Mouse (Mus musculus): ENCODE results near the gene Chd9.

Chd9 gene

GRCm38 (mm10) chr8:90965467-90966170 is 137.5 kb downstream of the Chd9 start:
- no peak for DNase-seq (ENCODE audit: low spot score in 2 of 2)

GRCm38 (mm10) chr8:90968307-90968706 is 140.2 kb downstream of the Chd9 start:
- no peak for DNase-seq (ENCODE audit: low spot score in 2 of 2)

- peak in 1 of 2 experiments; percentile 25 for DNase-seq (ENCODE audit: low spot score in 2 of 2)
Measured at GRCm38 (mm10) chr8:90976960-90977371, 148.8 kb downstream of the Chd9 start.

- no peak for DNase-seq (ENCODE audit: low spot score in 2 of 2)
Measured at GRCm38 (mm10) chr8:90978720-90979119, 150.6 kb downstream of the Chd9 start.

- DNase-seq (ENCODE audit: low spot score in 2 of 2): no peak
Measured at GRCm38 (mm10) chr8:90979295-90979694, 151.1 kb downstream of the Chd9 start.

DNA sequence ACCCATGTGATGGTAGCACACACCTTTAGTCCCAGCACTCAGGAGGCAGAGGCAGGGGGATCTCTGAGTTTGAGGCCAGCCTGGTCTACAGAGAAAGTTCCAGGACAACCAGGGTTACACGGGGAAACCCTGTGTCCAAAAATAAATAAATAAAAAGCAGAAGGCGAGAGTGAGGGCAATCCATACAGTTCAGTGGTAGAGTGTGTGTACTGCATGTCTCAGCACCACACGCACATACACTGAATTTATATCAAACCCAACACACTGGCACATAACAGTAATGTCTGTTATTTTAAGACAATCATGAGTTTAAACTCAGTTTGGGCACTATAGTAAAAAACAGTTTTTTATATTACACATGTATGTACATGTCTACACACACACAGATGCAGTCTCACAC is 153.9 kb downstream of the Chd9 start:
- DNase-seq (ENCODE audit: low spot score in 2 of 2): no peak

GRCm38 (mm10) chr8:91019726-91020125 is 191.6 kb downstream of the Chd9 start:
- peak; percentile 18 to 62 for DNase-seq (ENCODE audit: low spot score in 2 of 2)

DNA sequence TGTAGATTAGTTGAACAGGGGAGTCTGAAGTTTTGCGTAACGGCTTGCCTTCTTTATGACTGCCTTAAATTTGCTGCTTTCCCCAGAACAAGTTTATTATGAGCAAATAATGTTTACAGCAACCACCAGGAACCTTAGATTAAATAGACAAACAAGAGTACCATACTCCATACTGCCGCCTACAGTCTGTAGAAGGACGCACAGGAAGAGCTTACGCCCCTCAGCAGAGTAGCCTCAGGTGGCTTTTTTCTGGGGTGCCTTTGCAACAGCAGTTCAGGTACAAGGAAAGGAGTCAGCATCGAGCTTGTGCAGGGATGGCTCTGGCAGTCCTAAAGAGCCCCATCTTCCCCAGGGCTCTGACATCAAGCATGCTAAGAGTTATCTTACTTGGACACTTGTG is 206.3 kb downstream of the Chd9 start:
- DNase-seq (ENCODE audit: low spot score in 2 of 2): no peak

DNA sequence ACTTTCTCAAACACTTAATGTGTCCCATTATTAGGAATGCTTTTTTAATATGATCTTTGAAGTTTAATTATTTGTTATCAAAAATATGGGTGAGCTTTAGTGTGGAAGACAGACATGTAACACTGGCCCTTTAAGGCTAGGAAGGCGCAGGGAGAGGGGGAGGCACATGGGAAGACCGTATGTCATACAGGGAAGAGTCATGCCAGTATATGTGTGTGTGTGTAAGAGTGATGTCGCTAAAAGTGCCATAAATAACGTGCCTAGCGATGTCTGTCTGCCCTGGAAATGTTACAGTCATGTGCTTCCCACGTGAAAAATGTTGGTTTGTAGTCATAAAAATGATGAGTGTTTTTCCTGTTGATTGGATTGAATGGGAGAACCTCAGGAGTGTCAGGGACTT is 208.8 kb downstream of the Chd9 start:
- DNase-seq (ENCODE audit: low spot score in 2 of 2): no peak

DNA sequence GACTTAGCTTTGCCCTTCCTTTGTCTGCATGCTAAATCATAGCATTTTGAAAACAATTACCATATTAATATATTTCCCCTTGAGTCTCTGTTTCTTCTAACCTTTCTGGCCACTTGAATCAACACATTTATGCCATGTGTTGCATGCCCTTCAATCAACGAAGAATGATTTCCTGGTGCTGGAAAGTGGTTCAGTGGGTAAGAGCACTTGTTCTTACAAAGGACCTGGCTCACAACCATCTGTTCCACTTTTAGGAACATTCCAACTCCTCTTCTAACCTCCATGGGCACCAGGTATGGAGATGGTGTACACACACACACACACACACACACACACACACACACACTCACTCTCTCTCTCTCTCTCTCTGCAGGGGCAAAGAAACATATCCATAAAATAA is 210.5 kb downstream of the Chd9 start:
- DNase-seq (ENCODE audit: low spot score in 2 of 2): no peak

DNA sequence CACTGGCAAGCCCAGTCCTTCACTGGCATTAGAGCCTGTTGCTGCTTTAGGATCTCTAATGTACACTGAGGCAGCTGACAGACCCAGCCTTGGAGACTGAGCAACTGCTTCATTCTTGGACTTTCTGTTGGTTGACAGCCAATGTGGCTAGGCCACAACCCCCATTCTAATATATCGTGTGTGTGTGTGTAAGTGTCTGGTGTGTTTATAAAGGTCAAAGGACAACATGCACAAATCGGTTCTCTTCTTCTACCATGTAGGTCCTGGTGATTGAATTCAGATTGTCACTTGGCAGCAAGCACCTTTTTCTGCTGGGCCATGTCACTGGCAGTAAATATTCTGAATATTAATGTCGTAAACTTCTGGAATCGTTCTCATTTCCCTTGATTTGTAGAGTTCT is 218.2 kb downstream of the Chd9 start:
- DNase-seq (ENCODE audit: low spot score in 2 of 2): no peak

DNA sequence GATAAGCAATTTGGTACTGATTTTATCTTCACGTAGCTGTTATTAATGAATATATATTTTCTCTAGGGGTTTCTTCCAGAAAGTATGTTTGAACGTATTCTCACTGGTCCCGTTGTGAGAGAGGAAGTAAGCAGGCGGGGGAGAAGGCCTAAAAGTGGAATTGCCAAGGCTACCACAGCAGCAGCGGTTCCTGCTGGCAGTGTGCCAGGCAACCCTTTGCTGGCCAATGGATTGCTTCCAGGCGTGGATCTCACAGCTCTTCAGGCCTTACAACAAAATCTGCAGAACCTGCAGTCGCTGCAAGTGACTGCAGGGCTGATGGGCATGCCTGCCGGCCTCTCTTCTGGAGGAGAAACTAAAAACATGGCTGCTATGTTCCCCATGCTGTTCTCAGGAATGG is 222.9 kb downstream of the Chd9 start:
- peak in 1 of 2 experiments; percentile 25 for DNase-seq (ENCODE audit: low spot score in 2 of 2)

DNA sequence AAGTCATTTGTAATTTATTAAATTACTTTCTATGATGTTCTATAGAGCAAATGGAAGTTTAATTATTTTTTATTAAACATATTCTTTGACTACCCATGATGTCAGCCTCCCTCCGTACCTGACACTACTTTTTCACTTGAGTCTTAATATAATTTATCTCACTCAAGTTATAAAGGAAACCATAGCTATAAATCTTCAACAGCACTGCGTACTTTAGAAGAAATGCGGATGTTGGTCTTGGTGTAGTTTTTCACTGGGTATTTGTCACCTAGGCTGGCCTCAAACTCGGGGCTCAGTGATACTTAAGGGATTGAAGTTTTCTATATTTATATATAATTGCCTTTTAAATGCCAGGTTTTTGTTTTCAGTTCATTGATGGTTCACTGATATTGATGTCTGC is 226.3 kb downstream of the Chd9 start:
- no peak for DNase-seq (ENCODE audit: low spot score in 2 of 2)

GRCm38 (mm10) chr8:91056848-91057247 is 228.7 kb downstream of the Chd9 start:
- DNase-seq (ENCODE audit: low spot score in 2 of 2): no peak

- DNase-seq (ENCODE audit: low spot score in 2 of 2): no peak
Measured at GRCm38 (mm10) chr8:91059086-91059578, 231.0 kb downstream of the Chd9 start.

- DNase-seq (ENCODE audit: low spot score in 2 of 2): no peak
Measured at GRCm38 (mm10) chr8:91059884-91060510, 231.8 kb downstream of the Chd9 start.

- DNase-seq (ENCODE audit: low spot score in 2 of 2): no peak
Measured at GRCm38 (mm10) chr8:91060555-91061471, 232.7 kb downstream of the Chd9 start.

- no peak for DNase-seq (ENCODE audit: low spot score in 2 of 2)
Measured at GRCm38 (mm10) chr8:91065179-91065578, 237.0 kb downstream of the Chd9 start.

- DNase-seq (ENCODE audit: low spot score in 2 of 2): no peak
Measured at GRCm38 (mm10) chr8:91069407-91069806, 241.3 kb downstream of the Chd9 start.

DNA sequence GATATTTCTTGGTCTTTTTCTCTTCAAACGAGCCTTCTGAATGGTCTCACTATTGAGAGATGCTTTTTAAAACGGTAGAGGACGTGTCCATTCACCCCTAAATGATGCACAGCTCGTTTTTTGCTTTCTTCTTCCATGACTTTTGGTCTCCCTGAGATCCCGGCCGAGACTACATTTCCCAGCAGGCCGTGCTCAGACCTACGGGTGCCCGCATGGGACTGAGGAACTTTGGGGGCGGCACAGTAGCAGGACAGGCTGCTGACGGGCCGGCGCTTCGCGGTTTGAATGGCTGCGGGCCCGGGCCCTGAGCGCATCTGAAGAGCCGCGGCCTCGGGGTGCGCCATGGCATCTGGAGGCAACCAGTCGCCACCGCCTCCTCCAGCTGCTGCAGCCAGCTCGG is 241.7 kb downstream of the Chd9 start, which contains the start of gene Rbl2:
TSS of gene Rbl2 (plus strand) at position 224 of the 400 bp plus-strand sequence.
- DNase-seq (ENCODE audit: low spot score in 2 of 2): peak; percentile 80 to 92

DNA sequence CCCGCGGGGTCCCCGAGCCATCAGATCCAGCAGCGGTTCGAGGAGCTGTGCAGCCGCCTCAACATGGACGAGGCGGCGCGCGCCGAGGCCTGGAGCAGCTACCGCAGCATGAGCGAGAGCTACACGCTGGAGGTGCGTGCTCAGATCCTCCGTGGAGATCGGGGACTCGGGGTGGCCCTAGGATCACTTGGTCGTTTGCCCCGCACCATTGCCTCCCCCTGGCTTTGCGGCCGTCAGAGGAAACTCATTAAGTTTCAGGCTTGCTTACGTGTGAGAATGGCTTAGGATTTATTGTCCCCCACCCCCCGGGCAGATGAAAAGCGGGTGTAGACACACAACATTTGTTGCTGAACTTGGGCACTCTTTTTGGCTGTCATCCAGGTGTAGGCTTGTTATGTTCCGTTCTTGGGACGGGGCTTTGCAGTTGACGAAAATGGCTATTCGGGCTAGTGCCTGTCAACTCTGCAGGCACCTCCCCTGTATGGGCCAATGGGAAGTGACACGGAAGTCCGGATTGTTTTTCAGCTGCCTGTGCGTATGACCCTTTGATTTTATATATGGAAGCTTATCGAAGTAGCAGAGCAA is 242.2 kb downstream of the Chd9 start:
- peak; percentile 32 to 62 for DNase-seq (ENCODE audit: low spot score in 2 of 2)
